Mouse (Mus musculus): ENCODE measurements around the gene Mavs.
A peak's percentile ranks its signal among the peaks of the same experiment; 100 is the strongest.

The Mavs gene

GRCm38 (mm10) chr2:131233307-131234126 lies at the start of gene Mavs:
Gene Mavs, plus strand, starts transcription at chr2:131234063.
- peak; percentile 96 to 98 for DNase-seq

- DNase-seq = no peak
Observed at GRCm38 (mm10) chr2:131186343-131186742, 47.5 kb upstream of the Mavs start.

DNA sequence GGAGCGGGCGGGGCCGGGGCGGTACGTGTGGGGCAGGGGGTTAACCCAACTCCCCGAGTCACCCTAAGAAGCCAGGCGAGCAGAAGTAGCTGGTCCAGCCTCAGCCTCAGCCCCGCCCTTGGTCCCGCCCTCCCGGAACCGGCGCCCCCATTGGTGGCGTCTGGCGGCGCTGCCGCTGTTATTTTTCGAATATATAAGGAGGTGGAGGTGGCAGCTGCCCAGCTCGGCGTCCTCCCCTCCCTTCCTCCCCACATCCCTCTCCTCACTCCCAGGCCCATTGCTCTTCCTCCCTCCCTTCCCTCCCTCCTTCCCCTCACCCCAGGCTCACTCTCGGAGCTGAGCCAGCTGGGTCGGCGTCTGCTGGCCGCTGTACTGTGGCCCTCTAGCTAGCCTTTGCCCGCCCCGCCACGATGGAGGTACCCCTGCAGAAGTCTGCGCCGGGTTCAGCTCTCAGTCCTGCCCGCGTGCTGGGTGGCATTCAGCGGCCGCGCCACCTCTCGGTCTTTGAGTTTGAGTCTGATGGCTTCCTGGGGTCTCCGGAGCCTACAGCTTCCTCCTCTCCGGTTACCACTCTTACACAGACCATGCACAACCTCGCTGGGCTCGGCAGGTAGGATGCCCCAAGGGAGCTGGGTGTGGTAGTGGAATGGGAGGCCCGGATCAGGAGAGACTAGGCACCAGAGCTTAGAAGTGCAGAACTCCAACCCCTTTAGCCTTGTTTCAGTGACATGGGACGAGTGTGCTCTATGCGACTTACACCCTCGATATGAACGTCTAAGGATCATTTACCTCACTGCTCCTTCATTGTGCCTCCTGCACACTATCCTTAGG lies 46.9 kb upstream of the Mavs start, which contains the start of the genes Cdc25b and Spef1:
Gene Cdc25b (plus strand): TSS at position 179 of the 831 bp plus-strand sequence.
Gene Spef1 (minus strand): TSS at position 512 of the 831 bp plus-strand sequence.
- peak; percentile 91 to 93 for DNase-seq

- no peak for DNase-seq
Observed at GRCm38 (mm10) chr2:131187602-131187922, 46.3 kb upstream of the Mavs start.

GRCm38 (mm10) chr2:131188311-131188710 lies 45.6 kb upstream of the Mavs start:
- no peak for DNase-seq

DNA sequence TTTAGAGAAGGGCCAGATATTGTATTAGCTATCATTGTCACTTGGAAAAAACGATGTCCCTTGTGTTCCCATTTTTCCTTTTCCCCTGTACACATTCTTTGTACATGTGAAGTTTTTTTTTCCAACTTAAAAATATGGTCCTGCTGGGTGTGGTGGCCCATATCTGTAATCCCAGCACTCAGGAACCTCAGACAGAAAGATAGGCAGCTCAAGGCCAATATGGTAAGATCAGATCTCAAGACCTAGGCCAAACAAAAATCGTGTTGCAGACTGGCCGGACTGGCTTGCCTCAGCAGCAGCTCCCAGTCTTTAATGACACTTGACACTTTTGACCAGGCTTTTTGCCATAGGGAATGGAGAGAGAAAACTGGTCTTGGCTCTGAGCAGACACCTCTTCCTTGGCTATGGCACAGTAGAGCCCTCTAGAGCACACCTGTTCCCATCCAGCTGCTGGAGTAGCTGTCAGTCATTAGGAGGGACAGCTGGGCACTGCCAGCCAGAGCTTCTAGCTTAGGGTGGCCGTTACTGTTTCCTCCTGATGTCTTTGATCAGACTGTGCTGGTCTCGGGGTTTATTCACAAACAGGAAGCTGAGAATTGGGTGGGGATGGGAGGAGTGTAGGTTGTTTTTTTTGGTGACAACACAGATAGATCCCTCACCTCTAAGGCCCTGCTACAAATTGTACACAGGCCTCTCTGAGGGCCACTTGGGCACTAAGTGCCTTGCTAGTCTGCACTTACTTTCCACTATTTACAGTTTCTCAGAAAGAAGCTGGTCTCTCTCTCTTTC lies 44.1 kb upstream of the Mavs start:
- DNase-seq = no peak

DNA sequence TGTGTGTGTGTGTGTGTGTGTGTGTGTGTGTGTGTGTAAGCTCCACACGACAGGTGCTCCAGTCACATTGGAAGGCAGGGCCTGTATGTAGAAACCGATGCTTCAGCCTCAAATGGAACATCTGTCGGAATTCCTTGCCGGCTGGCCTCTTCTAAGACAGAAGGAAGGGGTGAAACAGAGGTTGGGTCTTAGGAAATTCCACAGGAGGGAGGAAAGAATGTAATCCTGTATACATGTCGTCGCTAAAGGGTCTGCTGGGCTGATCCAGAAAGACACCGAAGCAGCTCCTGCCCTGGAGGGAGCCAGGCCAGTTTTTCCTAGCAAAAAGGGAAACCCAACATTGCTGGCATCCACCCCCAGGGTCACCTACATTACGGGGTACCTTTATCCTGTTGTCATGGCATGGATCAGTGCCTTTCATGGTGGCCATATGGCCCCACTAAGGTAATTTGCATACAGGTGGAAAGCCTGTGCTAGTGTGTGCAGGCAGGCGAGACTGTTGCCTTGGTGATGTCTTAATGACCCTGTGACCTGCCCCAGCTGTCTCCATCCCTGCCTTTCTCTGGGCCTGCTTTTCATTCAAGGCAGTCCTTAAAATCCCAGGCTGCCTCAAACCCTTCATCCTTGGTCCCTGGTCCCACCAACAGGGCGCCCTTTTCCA lies 43.4 kb upstream of the Mavs start:
- DNase-seq = peak; percentile 71 to 78

GRCm38 (mm10) chr2:131191005-131191390 lies 42.9 kb upstream of the Mavs start:
- no peak for DNase-seq

DNA sequence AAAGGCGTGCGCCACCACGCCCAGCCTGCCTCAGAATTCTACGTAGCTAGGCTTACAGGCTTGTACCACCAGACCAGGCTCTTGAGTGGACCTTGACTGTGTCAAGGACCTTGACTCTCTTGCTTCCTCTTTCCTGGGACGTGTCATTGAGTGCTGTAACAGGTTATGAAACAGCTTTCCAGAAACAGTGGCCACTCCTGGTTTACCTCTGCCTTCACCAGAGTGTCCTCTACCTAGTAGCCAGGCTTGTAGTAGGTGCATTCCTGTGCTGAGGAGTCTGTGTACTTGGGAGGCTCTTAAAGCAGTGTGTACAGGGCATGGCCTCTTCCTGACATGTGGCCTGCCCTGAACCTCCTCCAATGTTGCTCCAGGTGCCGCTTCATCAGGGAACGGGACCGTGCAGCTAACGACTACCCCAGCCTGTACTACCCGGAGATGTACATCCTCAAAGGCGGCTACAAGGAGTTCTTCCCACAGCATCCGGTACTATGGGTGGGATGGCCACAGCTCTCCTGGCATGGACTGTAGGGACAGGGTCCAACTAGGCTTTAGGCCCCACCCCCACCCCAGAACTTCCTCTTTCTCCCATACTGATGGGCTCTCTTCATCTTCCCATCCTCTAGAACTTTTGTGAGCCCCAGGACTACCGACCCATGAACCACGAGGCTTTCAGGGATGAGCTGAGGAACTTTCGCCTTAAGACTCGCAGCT lies 37.1 kb upstream of the Mavs start:
- no peak for DNase-seq

- DNase-seq = no peak
Observed at GRCm38 (mm10) chr2:131200710-131201109, 33.2 kb upstream of the Mavs start.

GRCm38 (mm10) chr2:131201262-131201661 lies 32.6 kb upstream of the Mavs start:
- DNase-seq = no peak

GRCm38 (mm10) chr2:131203816-131204409 lies 29.9 kb upstream of the Mavs start:
- no peak for DNase-seq

DNA sequence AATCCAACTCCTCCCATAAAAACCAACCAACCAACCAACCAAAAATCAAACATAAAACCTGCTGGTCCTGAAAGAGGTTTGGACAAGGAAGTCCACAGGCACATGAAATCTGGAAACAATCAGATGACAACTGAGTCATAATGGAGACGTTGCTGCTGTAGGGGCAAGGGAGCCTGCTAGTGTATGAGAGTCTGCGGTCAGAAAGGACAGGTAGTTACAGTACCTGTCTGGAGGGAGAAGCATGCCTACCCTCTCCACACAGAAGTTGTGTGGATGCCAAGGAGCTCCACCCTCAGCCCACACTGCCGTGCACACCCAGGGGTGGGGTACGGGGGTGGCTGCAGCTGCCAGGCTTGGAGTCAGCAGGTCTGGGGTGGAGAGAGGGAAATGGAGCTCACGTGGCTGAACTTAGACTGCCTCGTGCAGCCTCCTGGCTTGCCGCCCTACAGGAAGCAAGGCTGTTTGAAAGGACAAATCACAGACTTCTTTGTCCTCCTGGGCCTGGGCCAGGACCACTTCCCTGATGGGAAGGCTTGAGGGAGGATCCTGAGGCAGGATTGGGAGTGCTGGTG lies 29.4 kb upstream of the Mavs start:
- DNase-seq = peak; percentile 91 to 95

GRCm38 (mm10) chr2:131205521-131206182 lies 28.2 kb upstream of the Mavs start:
- no peak for DNase-seq

GRCm38 (mm10) chr2:131206778-131207177 lies 27.1 kb upstream of the Mavs start, which contains the start of gene Ap5s1:
Gene Ap5s1, plus strand, starts transcription at chr2:131207078.
- DNase-seq = no peak

DNA sequence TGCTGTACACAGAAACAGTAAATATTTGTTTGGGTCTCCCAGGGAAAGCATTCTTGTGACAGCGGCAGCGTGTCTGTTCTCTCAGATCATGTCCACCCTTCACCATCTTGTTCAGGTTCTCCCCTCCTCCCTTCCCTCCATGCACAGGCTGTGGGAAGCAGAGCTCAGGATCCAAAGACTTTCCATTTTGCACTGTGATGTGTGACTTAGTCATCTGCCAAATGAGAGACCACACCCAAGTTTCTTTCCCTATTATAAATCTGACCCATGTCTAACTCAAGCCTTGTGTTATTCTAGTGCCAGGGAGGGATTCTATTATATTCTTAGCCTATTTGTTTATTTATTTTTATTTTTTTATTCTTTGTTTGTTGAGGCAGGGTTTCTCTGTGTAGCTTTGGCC lies 25.5 kb upstream of the Mavs start:
- no peak for DNase-seq

- no peak for DNase-seq
Observed at GRCm38 (mm10) chr2:131209125-131209795, 24.6 kb upstream of the Mavs start.

GRCm38 (mm10) chr2:131209969-131210792 lies 23.7 kb upstream of the Mavs start:
- peak; percentile 97 for DNase-seq

All from kidney, postnatal 4 days (tissue).